Mouse (Mus musculus) brain, embryonic 14.5 days (tissue): ENCODE data around the gene Atp2b2.

ENCODE experiments used
- CTCF ChIP-seq: fragments of 200-500 bp; IDR thresholded peaks from 2 replicates; pipeline ENCODE4 v1.5.1; 2012; ENCODE audit warnings: inconsistent platforms, mild to moderate bottlenecking, moderate library complexity, borderline replicate concordance; ENCODE audit not compliant: insufficient read depth, insufficient read length; ENCODE audit errors: extremely low read depth
- POLR2A ChIP-seq: fragments of 200-500 bp; IDR thresholded peaks from 2 replicates; pipeline ENCODE4 v1.6.1; 2012; ENCODE audit warnings: mild to moderate bottlenecking, inconsistent platforms, borderline replicate concordance; ENCODE audit not compliant: poor library complexity, insufficient read depth, insufficient read length, severe bottlenecking; ENCODE audit errors: extremely low read depth

DNA sequence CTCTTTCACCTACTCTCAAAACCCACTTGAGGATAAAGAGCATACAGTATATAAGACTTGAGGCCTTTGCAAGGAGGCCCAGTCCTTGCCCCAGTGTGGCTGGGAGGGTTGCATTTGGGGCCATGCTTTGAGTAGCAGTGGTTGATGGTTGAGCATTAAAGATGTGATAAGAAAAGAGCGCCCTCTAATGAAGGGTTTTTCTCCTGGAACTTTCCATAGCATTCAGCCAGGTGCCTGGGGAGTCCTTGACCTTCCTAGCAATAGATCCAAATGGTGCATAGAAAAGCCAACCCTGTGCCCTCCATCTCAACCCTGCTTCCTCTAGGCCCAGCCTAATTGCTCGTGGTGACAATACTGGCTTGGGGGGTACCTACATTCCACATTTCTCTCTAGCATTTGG is 83.7 kb downstream of the Atp2b2 start:
- peak; percentile 10; the same call in 1 of the 2 replicates for TF ChIP-seq CTCF
- no peak for TF ChIP-seq POLR2A
